Mouse (Mus musculus) ovary, adult 18-20 months (tissue): ENCODE data around the gene Tsc22d1.

Experiments used
- DNase-seq: peaks from one replicate; pipeline ENCODE4 v3.0.0; 2022; ENCODE audit warnings: low spot score, mixed read lengths

Tsc22d1 gene

GRCm38 (mm10) chr14:76414862-76415780, at the start of gene Tsc22d1:
TSS of gene Tsc22d1 (plus strand) at chr14:76414961.
- no peak for DNase-seq

- no peak for DNase-seq
Measured at GRCm38 (mm10) chr14:76373638-76374037, 41.1 kb upstream of the Tsc22d1 start.

GRCm38 (mm10) chr14:76374601-76375000, 40.2 kb upstream of the Tsc22d1 start:
- no peak for DNase-seq

GRCm38 (mm10) chr14:76376561-76376960, 38.2 kb upstream of the Tsc22d1 start:
- no peak for DNase-seq

GRCm38 (mm10) chr14:76379411-76379810, 35.4 kb upstream of the Tsc22d1 start:
- no peak for DNase-seq

GRCm38 (mm10) chr14:76388025-76388424, 26.7 kb upstream of the Tsc22d1 start:
- DNase-seq = no peak

GRCm38 (mm10) chr14:76398251-76398650, 16.5 kb upstream of the Tsc22d1 start:
- DNase-seq = no peak

- DNase-seq = no peak
Measured at GRCm38 (mm10) chr14:76402574-76402973, 12.2 kb upstream of the Tsc22d1 start.

- no peak for DNase-seq
Measured at GRCm38 (mm10) chr14:76409111-76409510, 5.7 kb upstream of the Tsc22d1 start.

- DNase-seq = no peak
Measured at GRCm38 (mm10) chr14:76413773-76414121, 1.0 kb upstream of the Tsc22d1 start.

GRCm38 (mm10) chr14:76414122-76414861, 469 bp upstream of the Tsc22d1 start:
- peak; percentile 97 for DNase-seq

GRCm38 (mm10) chr14:76415781-76416301, 1.1 kb downstream of the Tsc22d1 start:
- DNase-seq = peak; percentile 49

- no peak for DNase-seq
Measured at GRCm38 (mm10) chr14:76416366-76417040, 1.7 kb downstream of the Tsc22d1 start.

GRCm38 (mm10) chr14:76417346-76417745, 2.6 kb downstream of the Tsc22d1 start:
- DNase-seq = no peak

- DNase-seq = no peak
Measured at GRCm38 (mm10) chr14:76420726-76421125, 6.0 kb downstream of the Tsc22d1 start.

GRCm38 (mm10) chr14:76421162-76421561, 6.4 kb downstream of the Tsc22d1 start:
- DNase-seq = no peak

- no peak for DNase-seq
Measured at GRCm38 (mm10) chr14:76425422-76425821, 10.7 kb downstream of the Tsc22d1 start.

GRCm38 (mm10) chr14:76425986-76426530, 11.3 kb downstream of the Tsc22d1 start:
- no peak for DNase-seq

GRCm38 (mm10) chr14:76428855-76429254, 14.1 kb downstream of the Tsc22d1 start:
- no peak for DNase-seq

- no peak for DNase-seq
Measured at GRCm38 (mm10) chr14:76431918-76432317, 17.2 kb downstream of the Tsc22d1 start.

- DNase-seq = no peak
Measured at GRCm38 (mm10) chr14:76432369-76432768, 17.6 kb downstream of the Tsc22d1 start.

- DNase-seq = no peak
Measured at GRCm38 (mm10) chr14:76432816-76433215, 18.1 kb downstream of the Tsc22d1 start.
